Mouse (Mus musculus) midbrain, embryonic 11.5 days (tissue): ENCODE results near the gene Clec16a. TPM values are rescaled to one million over a fixed set of nuclear protein-coding genes. Genes with fewer than 3 reads are reported as not detected.

ENCODE experiments used
- ATAC-seq: fragments of 200-750 bp; cut with Nextera tagmentation; 2 replicates; pipeline ENCODE4 v1.8.0; 2017; ENCODE audit warnings: moderate TSS enrichment, moderate library complexity; ENCODE audit not compliant: low FRiP score
- DNase-seq: peaks from one replicate; pipeline ENCODE4 v3.0.0; 2015; ENCODE audit warnings: low spot score; ENCODE audit errors: missing footprints
- H3K27ac ChIP-seq: fragments of 300-500 bp; sonication (generic); 2 replicates; pipeline ENCODE4 v1.5.1; 2014; ENCODE audit warnings: low read depth, low read length
- H3K27me3 ChIP-seq: fragments of 300-500 bp; sonication (generic); 2 replicates; pipeline ENCODE4 v1.6.1; 2014; ENCODE audit warnings: mild to moderate bottlenecking, low read length, moderate library complexity, mixed read lengths; ENCODE audit not compliant: control insufficient read depth, insufficient read depth
- H3K36me3 ChIP-seq: fragments of 300-500 bp; sonication (generic); 2 replicates; pipeline ENCODE4 v1.6.1; 2014; ENCODE audit warnings: mild to moderate bottlenecking, low read length, moderate library complexity, mixed read lengths; ENCODE audit not compliant: control insufficient read depth, insufficient read depth
- H3K4me1 ChIP-seq: fragments of 300-500 bp; sonication (generic); 2 replicates; pipeline ENCODE4 v1.6.1; 2014; ENCODE audit warnings: low read length; ENCODE audit not compliant: control insufficient read depth, insufficient read depth
- H3K4me2 ChIP-seq: fragments of 300-500 bp; sonication (generic); 2 replicates; pipeline ENCODE4 v1.6.1; 2014; ENCODE audit warnings: mild to moderate bottlenecking, moderate library complexity
- H3K4me3 ChIP-seq: fragments of 300-500 bp; sonication (generic); 2 replicates; pipeline ENCODE4 v1.5.1; 2014; ENCODE audit warnings: low read depth, low read length
- H3K9ac ChIP-seq: fragments of 300-500 bp; sonication (generic); 2 replicates; pipeline ENCODE4 v1.6.1; 2014; ENCODE audit warnings: low read length
- H3K9me3 ChIP-seq: fragments of 300-500 bp; sonication (generic); 2 replicates; pipeline ENCODE4 v1.6.1; 2016; ENCODE audit warnings: low read length; ENCODE audit not compliant: control insufficient read depth
- WGBS: fragments of 180-500 bp; shearing (Covaris S2); extraction: QIAGEN DNeasy Blood & Tissue Kit; methylation state at CpG from one replicate; pipeline ENCODE4 v1.1.7; 2014; 5-methylcytosine and 5-hydroxymethylcytosine counted together
- polyA plus RNA-seq: library from polyadenylated mRNA; unstranded; fragments of >200 nt; fragmentation: Nextera tagmentation; extraction: Ambion mirVana; gene quantifications from 2 replicates; pipeline ENCODE4 v1.2.1, GENCODE M21; 2014

The Clec16a gene
- polyA plus RNA-seq, 1 experiment from 2014 or later = 41.2 TPM

DNA sequence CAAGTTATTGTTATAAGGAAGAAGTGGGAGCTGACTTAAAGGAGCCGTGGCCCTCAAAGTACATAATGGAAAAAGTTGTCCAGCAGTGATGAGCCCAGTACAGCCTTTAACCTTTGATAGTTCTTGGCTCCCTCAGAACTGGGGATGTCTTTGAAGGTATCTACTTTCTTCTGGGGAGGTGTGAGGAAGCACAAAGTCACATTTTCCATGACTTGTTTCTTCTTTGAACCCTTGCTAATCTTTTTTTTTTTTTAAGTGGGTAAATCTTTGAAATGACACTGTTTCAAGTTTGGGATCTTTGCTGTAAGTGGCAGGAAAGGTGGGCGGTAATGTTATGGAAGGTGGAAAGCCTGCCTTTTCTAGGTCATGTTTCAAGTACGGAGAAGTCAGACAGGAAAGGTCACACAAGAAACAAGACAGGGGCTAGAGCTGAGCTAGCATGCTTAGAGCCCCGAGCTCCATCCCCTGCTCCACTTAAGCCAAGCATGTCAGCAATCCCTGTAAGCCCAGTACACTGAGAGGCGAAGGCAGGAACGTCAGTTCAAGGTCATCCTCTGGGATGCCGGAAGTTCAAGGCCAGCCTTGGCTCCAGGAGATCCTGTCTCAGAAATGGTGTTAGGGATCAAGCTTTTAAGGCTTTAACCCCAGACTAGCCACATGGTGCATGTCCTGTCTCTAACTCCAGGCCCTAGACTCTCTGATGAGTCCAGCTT is 124.0 kb downstream of the Clec16a start:
- H3K36me3 ChIP-seq = no peaks in the 10 kb centered on the region
- H3K4me1 ChIP-seq = no peaks in the 10 kb centered on the region; the same call in 1 of the 2 replicates
- H3K4me2 ChIP-seq = no peak overlapping the region
- ATAC-seq (no peak), DNase-seq (no peak)
- no peaks in the 10 kb centered on the region for H3K9me3 ChIP-seq
- no peak overlapping the region for H3K4me3 ChIP-seq
- H3K27ac ChIP-seq = no peak overlapping the region
- 88% methylated on average over 7 of the region's 7 CpGs for WGBS
- no peaks in the 10 kb centered on the region for H3K27me3 ChIP-seq
- no peak overlapping the region for H3K9ac ChIP-seq

- Histone ChIP-seq H3K4me1 (no peaks in the 10 kb centered on the region; the same call in 1 of the 2 replicates), H3K27ac (no peak overlapping the region), H3K36me3 (no peaks in the 10 kb centered on the region), H3K9ac (no peak overlapping the region), H3K4me3 (no peak overlapping the region), H3K9me3 (no peaks in the 10 kb centered on the region), H3K27me3 (no peaks in the 10 kb centered on the region), H3K4me2 (no peak overlapping the region)
- ATAC-seq (no peak), DNase-seq (no peak)
- WGBS = 72% methylated on average over 3 of the region's 3 CpGs
Observed at GRCm38 (mm10) chr16:10669936-10670335, 124.8 kb downstream of the Clec16a start.

DNA sequence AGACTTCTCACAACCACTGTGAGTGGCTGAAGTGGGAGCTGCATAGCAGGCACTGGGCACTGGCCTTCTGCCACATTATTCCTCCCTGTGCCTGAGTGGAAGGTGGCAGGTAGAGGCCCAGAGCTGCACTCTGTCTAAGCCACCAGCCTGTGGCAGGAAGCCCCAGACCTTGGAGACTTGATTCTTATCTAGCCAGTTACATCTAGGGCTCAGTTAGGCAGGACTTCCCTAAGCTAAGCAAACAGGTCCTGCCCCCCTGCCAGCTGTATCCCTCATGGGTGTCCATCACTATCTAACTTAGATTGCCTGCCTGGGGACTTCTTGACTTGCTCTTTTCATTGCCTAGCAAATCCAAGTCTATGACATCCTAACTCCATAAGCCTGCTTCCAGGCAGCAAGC is 127.4 kb downstream of the Clec16a start:
- Histone ChIP-seq H3K9me3 (no peaks in the 10 kb centered on the region), H3K9ac (no peak overlapping the region), H3K4me3 (no peak overlapping the region), H3K27me3 (no peaks in the 10 kb centered on the region), H3K36me3 (no peaks in the 10 kb centered on the region), H3K4me1 (no peaks in the 10 kb centered on the region; the same call in 1 of the 2 replicates), H3K27ac (no peak overlapping the region), H3K4me2 (no peak overlapping the region)
- no peak for DNase-seq
- no peak for ATAC-seq

- H3K27me3 ChIP-seq = no peaks in the 10 kb centered on the region
- no peak overlapping the region for H3K4me2 ChIP-seq
- H3K27ac ChIP-seq = no peak overlapping the region
- no peaks in the 10 kb centered on the region for H3K9me3 ChIP-seq
- no peaks in the 10 kb centered on the region; the same call in 1 of the 2 replicates for H3K4me1 ChIP-seq
- H3K36me3 ChIP-seq = no peaks in the 10 kb centered on the region
- 70% methylated on average over 2 of the region's 2 CpGs for WGBS
- no peak overlapping the region for H3K9ac ChIP-seq
- H3K4me3 ChIP-seq = no peak overlapping the region
- ATAC-seq = no peak
- DNase-seq = no peak
Observed at GRCm38 (mm10) chr16:10674020-10674419, 128.9 kb downstream of the Clec16a start.

- ATAC-seq = no peak
- WGBS = 90% methylated on average over 2 of the region's 2 CpGs
- H3K27ac ChIP-seq = no peak overlapping the region
- H3K4me2 ChIP-seq = no peak overlapping the region
- H3K36me3 ChIP-seq = no peaks in the 10 kb centered on the region
- no peak overlapping the region for H3K4me3 ChIP-seq
- no peak overlapping the region for H3K9ac ChIP-seq
- no peaks in the 10 kb centered on the region for H3K9me3 ChIP-seq
- no peaks in the 10 kb centered on the region; the same call in 1 of the 2 replicates for H3K4me1 ChIP-seq
- DNase-seq = no peak
- H3K27me3 ChIP-seq = no peaks in the 10 kb centered on the region
Observed at GRCm38 (mm10) chr16:10674957-10675356, 129.8 kb downstream of the Clec16a start.

- no peaks in the 10 kb centered on the region; the same call in 1 of the 2 replicates for H3K4me1 ChIP-seq
- DNase-seq (no peak), ATAC-seq (no peak)
- H3K4me2 ChIP-seq = no peak overlapping the region
- H3K9ac ChIP-seq = no peak overlapping the region
- 81% methylated on average over 1 of the region's 1 CpGs for WGBS
- H3K9me3 ChIP-seq = no peaks in the 10 kb centered on the region
- H3K36me3 ChIP-seq = no peaks in the 10 kb centered on the region
- no peak overlapping the region for H3K27ac ChIP-seq
- no peak overlapping the region for H3K4me3 ChIP-seq
- H3K27me3 ChIP-seq = no peaks in the 10 kb centered on the region
Observed at GRCm38 (mm10) chr16:10675612-10676011, 130.5 kb downstream of the Clec16a start.

DNA sequence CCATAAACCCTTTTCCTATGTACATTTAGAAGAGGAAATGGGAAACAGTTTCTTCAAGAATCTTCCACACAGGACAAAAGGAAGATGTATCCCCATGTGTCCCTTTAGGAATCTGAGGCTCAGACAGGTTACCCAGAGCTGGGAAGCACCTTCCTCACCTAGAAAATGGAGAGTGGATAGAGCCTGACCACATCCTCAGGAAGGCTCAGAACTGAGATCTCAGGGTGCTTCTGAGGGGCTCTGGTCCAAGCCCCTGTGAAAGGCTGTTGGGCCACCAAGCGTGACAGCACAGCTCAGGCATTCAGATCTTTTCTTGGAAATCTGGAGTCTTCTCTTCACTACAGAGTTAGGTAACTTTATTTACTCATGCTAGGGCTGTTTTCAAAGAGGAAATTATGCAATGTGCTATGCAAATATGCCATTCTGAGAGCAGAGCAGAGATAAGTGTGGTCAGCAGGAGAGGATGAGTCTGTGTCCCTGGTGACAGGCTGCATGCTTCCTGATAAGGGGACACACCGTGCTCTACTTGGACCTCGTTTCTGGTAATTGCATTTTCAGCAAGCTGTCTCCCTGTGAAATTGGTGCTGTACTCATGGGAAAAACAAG is 131.4 kb downstream of the Clec16a start:
- no peak for DNase-seq
- 74% methylated on average over 3 of the region's 3 CpGs for WGBS
- H3K4me2 ChIP-seq = no peak overlapping the region

GRCm38 (mm10) chr16:10682521-10682920 is 137.4 kb downstream of the Clec16a start:
- Histone ChIP-seq H3K36me3 (no peaks in the 10 kb centered on the region), H3K4me1 (no peaks in the 10 kb centered on the region), H3K4me2 (no peak overlapping the region), H3K9ac (no peak overlapping the region), H3K9me3 (no peaks in the 10 kb centered on the region), H3K27me3 (no peaks in the 10 kb centered on the region), H3K27ac (no peak overlapping the region), H3K4me3 (no peak overlapping the region)
- ATAC-seq (no peak), DNase-seq (no peak)
- WGBS = 73% methylated on average over 2 of the region's 2 CpGs

More for the DNA sequence above, 131.4 kb downstream of the Clec16a start:
- ATAC-seq = no peak
- Histone ChIP-seq H3K4me1 (no peaks in the 10 kb centered on the region; the same call in 1 of the 2 replicates), H3K9ac (no peak overlapping the region), H3K36me3 (no peaks in the 10 kb centered on the region), H3K4me3 (no peak overlapping the region), H3K27ac (no peak overlapping the region), H3K27me3 (no peaks in the 10 kb centered on the region), H3K9me3 (no peaks in the 10 kb centered on the region)

- no peak for ATAC-seq
- no peak overlapping the region for H3K27ac ChIP-seq
- no peak overlapping the region for H3K9ac ChIP-seq
- H3K27me3 ChIP-seq = no peaks in the 10 kb centered on the region
- DNase-seq = no peak
- no peak overlapping the region for H3K4me3 ChIP-seq
- no peaks in the 10 kb centered on the region for H3K9me3 ChIP-seq
- H3K4me2 ChIP-seq = no peak overlapping the region
- no peaks in the 10 kb centered on the region for H3K4me1 ChIP-seq
- no peaks in the 10 kb centered on the region for H3K36me3 ChIP-seq
- 88% methylated on average over 8 of the region's 8 CpGs for WGBS
Observed at GRCm38 (mm10) chr16:10683193-10684000, 138.3 kb downstream of the Clec16a start.
